Mouse (Mus musculus): ENCODE results near the gene Nbeal2.

- TF ChIP-seq POLR2A (IDR thresholded peaks at IDR 0.05; ENCODE audit: borderline replicate concordance, control insufficient read depth, low read depth, low read length): no peak
- TF ChIP-seq CTCF (IDR thresholded peaks at IDR 0.05; ENCODE audit: control insufficient read depth, insufficient read depth, low read length): no peak
These were observed 12.4 kb upstream of the Nbeal2 start for GRCm38 (mm10) chr9:110666374-110666773.
